Mouse (Mus musculus) lung, embryonic 16.5 days (tissue): ENCODE measurements at regions not wholly inside any gene's neighbourhood (a gene's known extent, or its start where the extent isn't known, plus 50 kb on each side); places are given as distances from the start of the nearest gene placed in this dataset.

Experiments used
- ATAC-seq: fragments of 200-750 bp; cut with Nextera tagmentation; 2 replicates; pipeline ENCODE4 v1.8.0; 2017; ENCODE audit warnings: low read depth, mild to moderate bottlenecking, moderate library complexity
- H3K27ac ChIP-seq: fragments of 300-500 bp; sonication (generic); 2 replicates; pipeline ENCODE4 v1.5.1; 2014; ENCODE audit warnings: mild to moderate bottlenecking, control low read depth, low read length
- H3K27me3 ChIP-seq: fragments of 300-500 bp; sonication (generic); 2 replicates; pipeline ENCODE4 v1.6.1; 2014; ENCODE audit warnings: low read depth, low read length, mixed read lengths; ENCODE audit not compliant: control insufficient read depth, insufficient read depth
- H3K36me3 ChIP-seq: fragments of 300-500 bp; sonication (generic); 2 replicates; pipeline ENCODE4 v1.6.1; 2014; ENCODE audit warnings: low read length; ENCODE audit not compliant: control insufficient read depth, insufficient read depth
- H3K4me1 ChIP-seq: fragments of 300-500 bp; sonication (generic); replicated peaks from 2 replicates; pipeline ENCODE4 v1.6.1; 2014; ENCODE audit warnings: low read length, mixed read lengths; ENCODE audit not compliant: control insufficient read depth, insufficient read depth
- H3K4me2 ChIP-seq: fragments of 300-500 bp; sonication (generic); 2 replicates; pipeline ENCODE4 v1.6.1; 2014; ENCODE audit warnings: low read depth, low read length, control low read depth
- H3K4me3 ChIP-seq: fragments of 300-500 bp; sonication (generic); 2 replicates; pipeline ENCODE4 v1.5.1; 2014; ENCODE audit warnings: mild to moderate bottlenecking, low read length, control low read depth
- H3K9ac ChIP-seq: fragments of 300-500 bp; sonication (generic); 2 replicates; pipeline ENCODE4 v1.6.1; 2014; ENCODE audit warnings: low read length, control low read depth
- H3K9me3 ChIP-seq: fragments of 300-500 bp; sonication (generic); 2 replicates; pipeline ENCODE4 v1.6.1; 2016; ENCODE audit warnings: low read length; ENCODE audit not compliant: control insufficient read depth
- WGBS: fragments of 180-500 bp; shearing (Covaris S2); extraction: QIAGEN DNeasy Blood & Tissue Kit; methylation state at CpG from one replicate; pipeline ENCODE4 v1.1.7; 2014; 5-methylcytosine and 5-hydroxymethylcytosine counted together

- H3K4me3 ChIP-seq = no peak overlapping the region
- WGBS = 71% methylated on average over 5 of the region's 5 CpGs
- no peaks in the 10 kb centered on the region for H3K27me3 ChIP-seq
- no peak overlapping the region for H3K27ac ChIP-seq
- no peaks in the 10 kb centered on the region for H3K9me3 ChIP-seq
- H3K9ac ChIP-seq = no peak overlapping the region
- H3K4me1 ChIP-seq = peaks cover 8% of the 10 kb centered on the region; the same call in 1 of the 2 replicates
- H3K4me2 ChIP-seq = no peak overlapping the region
- ATAC-seq = no peak
- no peaks in the 10 kb centered on the region for H3K36me3 ChIP-seq
Measured at GRCm38 (mm10) chr4:105948326-105948725, 158.7 kb downstream of the Gm12728 start.

DNA sequence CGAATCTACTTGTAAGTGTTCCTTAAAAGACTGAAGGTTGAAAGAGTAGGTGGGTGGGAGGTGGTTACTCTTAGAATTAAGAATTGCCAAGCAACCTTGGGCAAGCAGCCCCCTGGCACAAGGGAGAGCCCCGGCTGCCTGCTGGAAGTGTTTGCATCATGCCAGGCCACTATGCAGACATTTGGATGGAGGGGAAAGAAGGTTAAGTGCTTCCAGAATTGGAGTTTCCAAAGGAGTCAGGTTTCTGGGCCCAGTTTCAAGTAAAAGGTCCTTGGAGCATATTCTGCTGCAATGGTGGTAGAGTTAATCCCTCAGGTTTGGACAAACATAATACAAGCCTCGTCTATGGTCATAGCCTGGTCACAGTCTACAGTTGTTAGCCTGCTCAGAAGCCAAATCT, 162.7 kb downstream of the Gm12728 start:
- WGBS = 66% methylated on average over 3 of the region's 3 CpGs
- no peak overlapping the region for H3K4me2 ChIP-seq
- no peaks in the 10 kb centered on the region for H3K4me1 ChIP-seq
- no peaks in the 10 kb centered on the region for H3K9me3 ChIP-seq
- no peaks in the 10 kb centered on the region for H3K27me3 ChIP-seq
- H3K36me3 ChIP-seq = no peaks in the 10 kb centered on the region
- H3K4me3 ChIP-seq = no peak overlapping the region
- H3K9ac ChIP-seq = no peak overlapping the region
- H3K27ac ChIP-seq = no peak overlapping the region
- ATAC-seq = no peak

DNA sequence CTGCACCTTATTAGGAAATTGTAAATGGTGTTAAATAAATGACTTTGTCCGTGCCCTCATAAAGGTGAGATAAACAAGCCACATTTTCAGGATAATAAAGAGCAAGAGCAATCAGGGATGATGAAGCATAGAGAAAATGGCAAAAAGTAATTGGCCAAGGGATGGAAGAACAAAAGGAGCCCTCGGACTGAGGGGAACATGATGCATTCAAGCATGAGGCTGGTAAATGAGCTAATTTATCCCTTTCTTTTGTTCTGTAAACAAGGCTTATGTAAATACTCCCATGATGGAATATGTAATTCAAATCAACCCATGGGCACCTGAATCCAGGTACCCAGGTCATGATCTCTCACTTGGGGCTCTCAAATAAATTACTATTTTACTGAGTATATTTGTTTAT, 166.8 kb downstream of the Gm12728 start:
- no peak for ATAC-seq
- H3K27ac ChIP-seq = no peak overlapping the region

GRCm38 (mm10) chr4:105958331-105958730, 168.7 kb downstream of the Gm12728 start:
- H3K4me1 ChIP-seq = no peaks in the 10 kb centered on the region
- H3K9me3 ChIP-seq = no peaks in the 10 kb centered on the region
- ATAC-seq = no peak
- H3K4me3 ChIP-seq = no peak overlapping the region
- no peaks in the 10 kb centered on the region for H3K27me3 ChIP-seq
- no peaks in the 10 kb centered on the region for H3K36me3 ChIP-seq
- no peak overlapping the region for H3K9ac ChIP-seq
- H3K4me2 ChIP-seq = no peak overlapping the region
- WGBS = 59% methylated on average over 5 of the region's 5 CpGs
- H3K27ac ChIP-seq = no peak overlapping the region

More for the DNA sequence above, 166.8 kb downstream of the Gm12728 start:
- no peak overlapping the region for H3K4me3 ChIP-seq
- no peak overlapping the region for H3K9ac ChIP-seq
- H3K4me2 ChIP-seq = no peak overlapping the region
- H3K9me3 ChIP-seq = no peaks in the 10 kb centered on the region
- H3K27me3 ChIP-seq = no peaks in the 10 kb centered on the region
- 62% methylated on average over 2 of the region's 2 CpGs for WGBS
- H3K4me1 ChIP-seq = no peaks in the 10 kb centered on the region
- no peaks in the 10 kb centered on the region for H3K36me3 ChIP-seq

GRCm38 (mm10) chr4:105961686-105962360, 172.2 kb downstream of the Gm12728 start:
- Histone ChIP-seq H3K9me3 (no peaks in the 10 kb centered on the region), H3K9ac (no peak overlapping the region), H3K36me3 (no peaks in the 10 kb centered on the region), H3K4me3 (no peak overlapping the region), H3K4me1 (no peaks in the 10 kb centered on the region), H3K27me3 (no peaks in the 10 kb centered on the region), H3K27ac (no peak overlapping the region), H3K4me2 (no peak overlapping the region)
- ATAC-seq = no peak
- 63% methylated on average over 8 of the region's 8 CpGs for WGBS

GRCm38 (mm10) chr4:105962542-105962941, 172.9 kb downstream of the Gm12728 start:
- no peaks in the 10 kb centered on the region for H3K27me3 ChIP-seq
- no peaks in the 10 kb centered on the region for H3K9me3 ChIP-seq
- no peaks in the 10 kb centered on the region for H3K4me1 ChIP-seq
- H3K4me2 ChIP-seq = no peak overlapping the region
- H3K4me3 ChIP-seq = no peak overlapping the region
- 60% methylated on average over 7 of the region's 7 CpGs for WGBS
- H3K9ac ChIP-seq = no peak overlapping the region
- H3K27ac ChIP-seq = no peak overlapping the region
- H3K36me3 ChIP-seq = no peaks in the 10 kb centered on the region
- no peak for ATAC-seq

GRCm38 (mm10) chr4:105968324-105968723, 178.7 kb downstream of the Gm12728 start:
- Histone ChIP-seq H3K9me3 (no peaks in the 10 kb centered on the region), H3K9ac (no peak overlapping the region), H3K27me3 (no peaks in the 10 kb centered on the region), H3K27ac (no peak overlapping the region), H3K4me1 (peaks cover 6% of the 10 kb centered on the region; the same call in 1 of the 2 replicates), H3K4me3 (no peak overlapping the region), H3K4me2 (no peak overlapping the region), H3K36me3 (no peaks in the 10 kb centered on the region)
- 14% methylated on average over 4 of the region's 4 CpGs for WGBS
- peak; percentile 53; the same call in 1 of the 2 replicates for ATAC-seq

DNA sequence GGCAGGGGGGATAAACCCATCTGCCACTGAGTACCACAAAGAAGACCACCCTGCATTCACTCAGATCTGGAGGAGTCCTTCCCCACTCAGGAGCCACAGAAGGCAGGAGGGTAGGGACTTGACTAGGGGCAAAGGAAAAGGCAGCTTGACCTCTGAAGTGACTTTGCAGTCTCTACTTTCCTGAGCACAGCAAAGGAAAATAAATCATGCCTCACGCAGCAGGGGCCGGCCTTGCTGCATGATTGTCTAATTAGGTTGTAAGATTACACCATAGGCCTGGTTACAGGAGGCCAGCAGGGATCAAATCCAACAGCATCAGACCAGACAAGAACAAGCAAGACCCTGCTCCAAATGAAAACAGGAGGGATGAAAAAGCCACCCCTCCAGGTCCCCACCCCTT, 180.0 kb downstream of the Gm12728 start:
- Histone ChIP-seq H3K9ac (no peak overlapping the region), H3K36me3 (no peaks in the 10 kb centered on the region), H3K27me3 (no peaks in the 10 kb centered on the region), H3K4me2 (no peak overlapping the region), H3K4me3 (no peak overlapping the region), H3K4me1 (peaks cover 6% of the 10 kb centered on the region; the same call in 1 of the 2 replicates), H3K9me3 (no peaks in the 10 kb centered on the region), H3K27ac (no peak overlapping the region)
- 31% methylated on average over 2 of the region's 2 CpGs for WGBS
- peak; percentile 81 for ATAC-seq

GRCm38 (mm10) chr4:105970056-105970455, 180.4 kb downstream of the Gm12728 start:
- no peaks in the 10 kb centered on the region for H3K9me3 ChIP-seq
- peak; percentile 62; the same call in 1 of the 2 replicates for ATAC-seq
- no peak overlapping the region for H3K27ac ChIP-seq
- H3K4me3 ChIP-seq = no peak overlapping the region
- peaks cover 6% of the 10 kb centered on the region; the same call in 1 of the 2 replicates for H3K4me1 ChIP-seq
- H3K4me2 ChIP-seq = no peak overlapping the region
- H3K36me3 ChIP-seq = no peaks in the 10 kb centered on the region
- 46% methylated on average over 3 of the region's 3 CpGs for WGBS
- no peaks in the 10 kb centered on the region for H3K27me3 ChIP-seq
- H3K9ac ChIP-seq = no peak overlapping the region
